Mouse (Mus musculus): Measurements from ENCODE around the gene Nr5a1.

The Nr5a1 gene

GRCm38 (mm10) chr2:38714324-38714723 is at the start of gene Nr5a1:
Nr5a1 (minus strand) TSS chr2:38714542.
- DNase-seq (ENCODE audit: low spot score in 2 of 2) = no peak

- DNase-seq (ENCODE audit: low spot score in 2 of 2) = no peak
These were observed 25.5 kb upstream of the Nr5a1 start for GRCm38 (mm10) chr2:38739847-38740246.

GRCm38 (mm10) chr2:38739410-38739809 is 25.1 kb upstream of the Nr5a1 start:
- DNase-seq (ENCODE audit: low spot score in 2 of 2) = peak; percentile 7 to 39

- DNase-seq (ENCODE audit: low spot score in 2 of 2) = no peak
These were observed 24.4 kb upstream of the Nr5a1 start for GRCm38 (mm10) chr2:38738601-38739301.

- no peak for DNase-seq (ENCODE audit: low spot score in 2 of 2)
These were observed 21.4 kb upstream of the Nr5a1 start for GRCm38 (mm10) chr2:38735740-38736139.

- no peak for DNase-seq (ENCODE audit: low spot score in 2 of 2)
These were observed 20.4 kb upstream of the Nr5a1 start for GRCm38 (mm10) chr2:38734721-38735120.

GRCm38 (mm10) chr2:38730331-38730827 is 16.0 kb upstream of the Nr5a1 start:
- no peak for DNase-seq (ENCODE audit: low spot score in 2 of 2)

GRCm38 (mm10) chr2:38725427-38725826 is 11.1 kb upstream of the Nr5a1 start:
- no peak for DNase-seq (ENCODE audit: low spot score in 2 of 2)

GRCm38 (mm10) chr2:38723378-38723777 is 9.0 kb upstream of the Nr5a1 start:
- DNase-seq (ENCODE audit: low spot score in 2 of 2) = no peak

GRCm38 (mm10) chr2:38722076-38722475 is 7.7 kb upstream of the Nr5a1 start:
- DNase-seq (ENCODE audit: low spot score in 2 of 2) = no peak

GRCm38 (mm10) chr2:38720661-38721060 is 6.3 kb upstream of the Nr5a1 start:
- DNase-seq (ENCODE audit: low spot score in 2 of 2) = no peak

GRCm38 (mm10) chr2:38719354-38719753 is 5.0 kb upstream of the Nr5a1 start:
- no peak for DNase-seq (ENCODE audit: low spot score in 2 of 2)

- DNase-seq (ENCODE audit: low spot score in 2 of 2) = no peak
These were observed 4.3 kb upstream of the Nr5a1 start for GRCm38 (mm10) chr2:38718676-38719075.

GRCm38 (mm10) chr2:38717436-38717835 is 3.1 kb upstream of the Nr5a1 start:
- no peak for DNase-seq (ENCODE audit: low spot score in 2 of 2)

GRCm38 (mm10) chr2:38713596-38713995 is 746 bp downstream of the Nr5a1 start:
- DNase-seq (ENCODE audit: low spot score in 2 of 2) = no peak

GRCm38 (mm10) chr2:38712769-38713125 is 1.6 kb downstream of the Nr5a1 start:
- no peak for DNase-seq (ENCODE audit: low spot score in 2 of 2)

GRCm38 (mm10) chr2:38712076-38712768 is 2.1 kb downstream of the Nr5a1 start:
- DNase-seq (ENCODE audit: low spot score in 2 of 2) = no peak

- no peak for DNase-seq (ENCODE audit: low spot score in 2 of 2)
These were observed 2.9 kb downstream of the Nr5a1 start for GRCm38 (mm10) chr2:38711421-38711861.

GRCm38 (mm10) chr2:38710304-38711241 is 3.8 kb downstream of the Nr5a1 start:
- no peak for DNase-seq (ENCODE audit: low spot score in 2 of 2)

GRCm38 (mm10) chr2:38708907-38709688 is 5.2 kb downstream of the Nr5a1 start:
- no peak for DNase-seq (ENCODE audit: low spot score in 2 of 2)

- DNase-seq (ENCODE audit: low spot score in 2 of 2) = no peak
These were observed 7.7 kb downstream of the Nr5a1 start for GRCm38 (mm10) chr2:38706661-38707060.

Data from natural killer cell, adult 2 months (primary cell).